Mouse (Mus musculus) midbrain, embryonic 10.5 days (tissue): ENCODE measurements around the gene Chchd1. TPM values are rescaled to one million over a fixed set of nuclear protein-coding genes. Genes with fewer than 3 reads are reported as not detected.
A peak's percentile ranks its signal among the peaks of the same experiment; 100 is the strongest.

Source experiments
- DNase-seq: peaks from one replicate; pipeline ENCODE4 v3.0.0-alpha.2; 2017; ENCODE audit warnings: low spot score
- H3K27ac ChIP-seq: fragments of 300-500 bp; sonication (generic); replicated peaks from 2 replicates; pipeline ENCODE4 v1.5.1; 2016; ENCODE audit warnings: mild to moderate bottlenecking
- H3K27me3 ChIP-seq: fragments of 300-500 bp; sonication (generic); 2 replicates; pipeline ENCODE4 v1.6.1; 2016; ENCODE audit warnings: low read depth, mild to moderate bottlenecking; ENCODE audit not compliant: poor library complexity, severe bottlenecking
- H3K36me3 ChIP-seq: fragments of 300-500 bp; sonication (generic); 2 replicates; pipeline ENCODE4 v1.6.1; 2016; ENCODE audit warnings: mild to moderate bottlenecking, moderate library complexity
- H3K4me1 ChIP-seq: fragments of 300-500 bp; sonication (generic); 2 replicates; pipeline ENCODE4 v1.6.1; 2016
- H3K4me3 ChIP-seq: fragments of 300-500 bp; sonication (generic); 2 replicates; pipeline ENCODE4 v1.5.1; 2016; ENCODE audit warnings: mild to moderate bottlenecking, moderate library complexity
- H3K9me3 ChIP-seq: fragments of 300-500 bp; sonication (generic); replicated peaks from 2 replicates; pipeline ENCODE4 v1.6.1; 2016; ENCODE audit warnings: mild to moderate bottlenecking
- WGBS: fragments of 180-500 bp; shearing (Covaris S2); methylation state at CpG from one replicate; pipeline ENCODE4 v1.1.7; 2016; 5-methylcytosine and 5-hydroxymethylcytosine counted together
- polyA plus RNA-seq: library from polyadenylated mRNA; unstranded; fragments of >200 nt; fragmentation: Nextera tagmentation; extraction: Ambion mirVana; gene quantifications from 2 replicates; pipeline ENCODE4 v1.2.1, GENCODE M21; 2016

The Chchd1 gene
- polyA plus RNA-seq, 1 experiment from 2014 or later, result 277 TPM

GRCm38 (mm10) chr14:20713832-20714231, 11.0 kb downstream of the Chchd1 start:
- H3K4me3 ChIP-seq, result no peak overlapping the region
- H3K36me3 ChIP-seq, result peaks cover 93% of the 10 kb centered on the region
- no peaks in the 10 kb centered on the region for H3K9me3 ChIP-seq
- H3K27ac ChIP-seq, result no peak overlapping the region
- H3K27me3 ChIP-seq, result no peaks in the 10 kb centered on the region
- 84% methylated on average over 11 of the region's 11 CpGs for WGBS
- H3K4me1 ChIP-seq, result peaks cover 9% of the 10 kb centered on the region
- DNase-seq, result no peak

GRCm38 (mm10) chr14:20718443-20718842, 15.6 kb downstream of the Chchd1 start:
- Histone ChIP-seq H3K9me3 (no peaks in the 10 kb centered on the region), H3K27ac (no peak overlapping the region), H3K36me3 (peaks cover 99% of the 10 kb centered on the region), H3K4me3 (no peak overlapping the region), H3K27me3 (no peaks in the 10 kb centered on the region), H3K4me1 (no peaks in the 10 kb centered on the region)
- WGBS, result 94% methylated on average over 10 of the region's 10 CpGs
- no peak for DNase-seq

GRCm38 (mm10) chr14:20719767-20720166, 17.0 kb downstream of the Chchd1 start:
- Histone ChIP-seq H3K36me3 (peaks cover 99% of the 10 kb centered on the region), H3K27me3 (no peaks in the 10 kb centered on the region)

GRCm38 (mm10) chr14:20721371-20721770, 18.6 kb downstream of the Chchd1 start:
- Histone ChIP-seq H3K4me3 (no peak overlapping the region), H3K9me3 (no peaks in the 10 kb centered on the region), H3K4me1 (no peaks in the 10 kb centered on the region), H3K27ac (no peak overlapping the region), H3K27me3 (no peaks in the 10 kb centered on the region), H3K36me3 (peaks cover 99% of the 10 kb centered on the region)
- DNase-seq, result no peak
- 95% methylated on average over 4 of the region's 4 CpGs for WGBS

More at GRCm38 (mm10) chr14:20719767-20720166, 17.0 kb downstream of the Chchd1 start:
- Histone ChIP-seq H3K9me3 (no peaks in the 10 kb centered on the region), H3K4me1 (no peaks in the 10 kb centered on the region), H3K27ac (no peak overlapping the region), H3K4me3 (no peak overlapping the region)
- 94% methylated on average over 12 of the region's 12 CpGs for WGBS
- DNase-seq, result no peak

- Histone ChIP-seq H3K27me3 (no peaks in the 10 kb centered on the region), H3K4me3 (no peak overlapping the region), H3K36me3 (peaks cover 98% of the 10 kb centered on the region), H3K9me3 (no peaks in the 10 kb centered on the region), H3K4me1 (no peaks in the 10 kb centered on the region), H3K27ac (no peak overlapping the region)
- DNase-seq, result no peak
- WGBS, result 94% methylated on average over 12 of the region's 12 CpGs
Observed at GRCm38 (mm10) chr14:20723006-20723405, 20.2 kb downstream of the Chchd1 start.

- H3K27me3 ChIP-seq, result no peaks in the 10 kb centered on the region
- H3K9me3 ChIP-seq, result no peaks in the 10 kb centered on the region
- peaks cover 98% of the 10 kb centered on the region for H3K36me3 ChIP-seq
- 42% methylated on average over 5 of the region's 5 CpGs for WGBS
- peak; percentile 60 for DNase-seq
- no peak overlapping the region for H3K4me3 ChIP-seq
- H3K4me1 ChIP-seq, result no peaks in the 10 kb centered on the region
- H3K27ac ChIP-seq, result no peak overlapping the region
Observed at GRCm38 (mm10) chr14:20724043-20724442, 21.2 kb downstream of the Chchd1 start.

- H3K27me3 ChIP-seq, result no peaks in the 10 kb centered on the region
- no peak for DNase-seq
- no peaks in the 10 kb centered on the region for H3K9me3 ChIP-seq
- no peaks in the 10 kb centered on the region for H3K4me1 ChIP-seq
- 85% methylated on average over 6 of the region's 6 CpGs for WGBS
- H3K4me3 ChIP-seq, result no peak overlapping the region
- peaks cover 99% of the 10 kb centered on the region for H3K36me3 ChIP-seq
- H3K27ac ChIP-seq, result no peak overlapping the region
Observed at GRCm38 (mm10) chr14:20725660-20726339, 23.0 kb downstream of the Chchd1 start.

GRCm38 (mm10) chr14:20729871-20730270, 27.1 kb downstream of the Chchd1 start:
- Histone ChIP-seq H3K4me1 (peaks cover 16% of the 10 kb centered on the region), H3K9me3 (no peaks in the 10 kb centered on the region), H3K36me3 (peaks cover 77% of the 10 kb centered on the region), H3K27me3 (no peaks in the 10 kb centered on the region), H3K4me3 (no peak overlapping the region), H3K27ac (no peak overlapping the region)
- DNase-seq, result no peak
- 92% methylated on average over 9 of the region's 9 CpGs for WGBS

GRCm38 (mm10) chr14:20730853-20731602, 28.2 kb downstream of the Chchd1 start:
- Histone ChIP-seq H3K27ac (no peak overlapping the region), H3K4me1 (peaks cover 22% of the 10 kb centered on the region), H3K36me3 (peaks cover 77% of the 10 kb centered on the region), H3K4me3 (no peak overlapping the region), H3K9me3 (no peaks in the 10 kb centered on the region), H3K27me3 (no peaks in the 10 kb centered on the region)
- 91% methylated on average over 9 of the region's 9 CpGs for WGBS
- DNase-seq, result no peak

GRCm38 (mm10) chr14:20733041-20733951, 30.5 kb downstream of the Chchd1 start:
- peaks cover 74% of the 10 kb centered on the region for H3K36me3 ChIP-seq
- WGBS, result 54% methylated on average over 12 of the region's 12 CpGs
- H3K27ac ChIP-seq, result peak overlapping the region; percentile 98
- peaks cover 22% of the 10 kb centered on the region for H3K4me1 ChIP-seq
- H3K9me3 ChIP-seq, result no peaks in the 10 kb centered on the region
- no peaks in the 10 kb centered on the region for H3K27me3 ChIP-seq
- peak overlapping the region; percentile 91 for H3K4me3 ChIP-seq
- DNase-seq, result no peak

GRCm38 (mm10) chr14:20733952-20734774, 31.4 kb downstream of the Chchd1 start, which contains the start of gene Ndst2:
Ndst2 (minus strand) TSS chr14:20734562.
- Histone ChIP-seq H3K4me1 (peaks cover 22% of the 10 kb centered on the region), H3K4me3 (peak within 1 kb of the TSS; percentile 91), H3K27ac (peak within 1 kb of the TSS; percentile 98), H3K9me3 (no peaks in the 10 kb centered on the region), H3K27me3 (no peaks in the 10 kb centered on the region), H3K36me3 (peaks cover 74% of the 10 kb centered on the region)
- peak; percentile 91 for DNase-seq
- WGBS, result under 1% methylated on average over 81 of the region's 81 CpGs

- DNase-seq, result no peak
- H3K27me3 ChIP-seq, result no peaks in the 10 kb centered on the region
- no peak overlapping the region for H3K4me3 ChIP-seq
- 63% methylated on average over 2 of the region's 2 CpGs for WGBS
- no peak overlapping the region for H3K27ac ChIP-seq
- H3K36me3 ChIP-seq, result peaks cover 74% of the 10 kb centered on the region
- peaks cover 22% of the 10 kb centered on the region for H3K4me1 ChIP-seq
- no peaks in the 10 kb centered on the region for H3K9me3 ChIP-seq
Observed at GRCm38 (mm10) chr14:20735052-20735451, 32.2 kb downstream of the Chchd1 start.
